Mouse (Mus musculus) erythroblast, adult 5-6 weeks (primary cell): ENCODE measurements around the gene Maip1. TPM values are rescaled to one million over a fixed set of nuclear protein-coding genes. Genes with fewer than 3 reads are reported as not detected.

ENCODE experiments used
- ATAC-seq: replicated peaks from 2 replicates; pipeline ENCODE4 v1.8.0; 2016; ENCODE audit warnings: moderate number of reproducible peaks, mild to moderate bottlenecking, moderate TSS enrichment, inconsistent platforms; ENCODE audit not compliant: poor library complexity, low FRiP score, severe bottlenecking
- total RNA-seq, 2 experiments: library from RNA; stranded (forward) in 1 of 2; stranded (reverse) in 1 of 2; fragments of 150-400 nt in 1 of 2; fragments of 200-764, 138-1000 nt in 1 of 2; gene quantifications; 2 replicates each; pipeline versions ENCODE4 v1.2.3 to v1.2.4; 2015 to 2017; ENCODE audit warnings: low replicate concordance in 2 of 2

The Maip1 gene
- 1.3 and 2.7 TPM in 2 replicates for total RNA-seq (2015; ENCODE audit: low replicate concordance)
- 2.1 and 3.0 TPM in 2 replicates for total RNA-seq (2017; ENCODE audit: low replicate concordance)

GRCm38 (mm10) chr1:57406187-57407151 is at the start of gene Maip1, which contains the start of gene Tyw5:
Maip1 (plus strand) TSS chr1:57406328.
Tyw5 (minus strand) TSS chr1:57407101.
- ATAC-seq, result peak; percentile 89

GRCm38 (mm10) chr1:57358546-57358945 is 47.6 kb upstream of the Maip1 start:
- ATAC-seq, result no peak

GRCm38 (mm10) chr1:57367446-57367845 is 38.7 kb upstream of the Maip1 start:
- ATAC-seq, result no peak

DNA sequence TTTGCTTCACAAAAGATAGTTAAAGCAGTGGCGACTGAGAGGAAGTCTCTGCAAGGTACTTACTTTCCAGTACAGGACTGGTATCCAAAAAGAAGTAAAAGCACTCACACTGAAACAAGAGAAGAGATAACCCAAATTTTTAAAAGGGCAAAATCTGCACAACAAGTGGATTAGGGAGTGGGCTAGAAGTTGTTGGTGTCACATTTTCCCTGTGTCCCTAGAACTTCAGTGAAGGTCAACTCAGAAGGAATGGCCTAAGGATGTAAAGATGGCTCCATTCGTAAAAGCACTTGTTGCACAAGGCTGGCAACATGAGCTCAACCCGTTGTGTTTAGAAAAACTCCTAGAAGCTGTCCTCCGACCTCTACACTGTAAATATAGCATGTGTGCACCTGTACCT is 37.0 kb upstream of the Maip1 start:
- ATAC-seq, result no peak

- no peak for ATAC-seq
These were observed 35.7 kb upstream of the Maip1 start for GRCm38 (mm10) chr1:57370451-57370850.

GRCm38 (mm10) chr1:57375276-57375675 is 30.9 kb upstream of the Maip1 start:
- no peak for ATAC-seq

GRCm38 (mm10) chr1:57376806-57377205 is 29.3 kb upstream of the Maip1 start:
- ATAC-seq, result no peak

DNA sequence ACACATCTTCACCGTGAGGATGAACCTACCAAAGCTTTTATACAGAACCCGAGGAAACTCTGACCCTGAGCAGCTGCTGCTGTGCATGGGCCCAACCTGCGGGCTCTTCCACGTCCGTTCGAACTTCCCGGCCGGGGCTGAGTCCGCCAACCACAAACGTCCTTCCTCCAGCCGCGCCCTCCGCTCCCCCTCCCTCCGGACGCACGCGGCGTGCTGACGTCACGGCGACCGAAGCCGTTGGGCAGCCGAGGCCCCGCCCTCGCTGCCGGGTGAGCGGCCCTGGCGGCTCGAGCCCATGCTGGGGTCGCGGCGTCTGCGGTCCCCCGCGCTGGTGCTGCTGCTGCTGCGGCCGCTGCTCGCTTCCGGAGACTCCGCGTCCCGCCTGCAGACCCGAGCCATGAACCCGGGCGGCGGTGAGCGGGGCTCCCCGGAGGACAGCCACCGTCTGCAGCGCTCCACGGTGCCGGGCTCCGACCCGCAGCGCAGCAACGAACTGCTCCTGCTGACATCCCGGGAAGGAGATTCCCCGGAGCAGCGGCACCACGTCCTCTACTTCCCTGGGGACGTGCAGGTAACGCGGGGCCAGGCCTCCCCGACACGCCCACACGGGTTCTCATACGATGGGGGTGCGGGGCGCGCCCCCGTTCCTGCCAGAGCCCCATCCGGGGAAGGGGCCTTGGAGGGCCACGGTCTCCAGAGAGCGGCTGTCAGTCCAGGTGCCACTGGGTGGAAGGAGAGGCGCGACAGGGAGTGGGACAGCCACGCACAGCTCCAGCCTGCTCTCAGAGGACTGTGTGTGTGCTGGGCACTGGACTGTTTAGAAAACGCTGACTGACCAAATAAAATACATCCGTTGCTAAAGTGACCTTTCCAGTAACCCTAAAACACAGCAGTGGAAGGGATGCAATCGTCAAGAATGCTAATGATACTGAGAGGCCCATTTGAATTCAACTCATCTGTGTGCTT is 28.5 kb upstream of the Maip1 start, which contains the start of gene 1700066M21Rik:
1700066M21Rik (plus strand) TSS at position 245 of the 966 bp plus-strand sequence.
- peak; percentile 99 for ATAC-seq

DNA sequence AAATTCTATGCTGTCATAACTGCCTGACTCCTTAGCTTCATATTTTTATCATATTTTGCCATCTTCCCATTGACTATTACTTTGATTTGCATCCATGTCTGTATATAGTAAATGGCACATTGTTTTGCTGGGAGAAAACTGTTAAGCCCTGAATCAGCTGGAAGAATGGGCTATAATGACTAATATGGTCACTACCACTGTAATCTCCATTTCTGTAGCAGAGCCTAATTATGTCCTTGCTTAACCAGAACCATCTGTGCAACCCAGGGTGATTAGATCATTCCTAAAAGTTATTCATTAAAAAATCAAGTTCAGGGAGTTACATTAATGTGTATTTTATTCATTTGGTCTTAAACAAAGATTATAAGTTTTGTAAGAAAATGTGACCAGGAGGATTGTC is 19.6 kb upstream of the Maip1 start:
- ATAC-seq, result no peak

GRCm38 (mm10) chr1:57387876-57388275 is 18.3 kb upstream of the Maip1 start:
- no peak for ATAC-seq

DNA sequence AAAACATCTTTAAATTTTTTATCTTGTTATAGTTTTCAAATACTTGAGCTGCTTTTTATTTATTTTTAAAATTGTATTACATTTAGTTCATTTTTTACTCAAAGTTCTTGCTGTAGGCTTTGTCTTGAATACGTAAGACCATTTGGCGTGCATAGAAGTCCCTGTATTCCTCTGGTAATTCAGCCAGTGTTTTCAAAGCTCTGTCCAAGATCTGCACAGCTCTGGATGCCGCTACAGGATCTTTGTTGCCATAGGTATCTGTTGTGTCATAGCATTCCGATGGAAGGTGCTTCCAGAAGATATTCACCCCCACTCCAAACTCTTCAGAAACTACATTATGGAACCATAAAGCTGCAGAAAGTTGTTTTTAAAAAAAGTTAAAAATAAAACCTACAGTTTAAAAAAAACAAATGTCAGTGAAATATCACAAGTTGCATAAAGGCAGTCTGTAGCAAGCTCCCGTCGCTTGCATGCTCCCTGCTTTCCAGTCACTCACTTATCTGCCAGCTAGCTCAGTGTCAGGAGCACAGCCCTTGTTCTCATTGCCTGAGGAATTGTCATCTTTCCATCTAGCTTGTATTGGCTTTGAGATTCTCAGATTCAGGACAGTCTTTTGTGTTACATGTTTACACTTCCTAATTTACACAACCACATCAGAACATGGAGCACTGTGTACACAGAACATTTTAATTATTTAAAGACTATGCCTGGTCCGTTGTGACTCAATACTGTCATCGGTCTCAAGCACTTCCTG is 17.5 kb upstream of the Maip1 start:
- no peak for ATAC-seq

GRCm38 (mm10) chr1:57390993-57391790 is 14.9 kb upstream of the Maip1 start:
- ATAC-seq, result no peak

DNA sequence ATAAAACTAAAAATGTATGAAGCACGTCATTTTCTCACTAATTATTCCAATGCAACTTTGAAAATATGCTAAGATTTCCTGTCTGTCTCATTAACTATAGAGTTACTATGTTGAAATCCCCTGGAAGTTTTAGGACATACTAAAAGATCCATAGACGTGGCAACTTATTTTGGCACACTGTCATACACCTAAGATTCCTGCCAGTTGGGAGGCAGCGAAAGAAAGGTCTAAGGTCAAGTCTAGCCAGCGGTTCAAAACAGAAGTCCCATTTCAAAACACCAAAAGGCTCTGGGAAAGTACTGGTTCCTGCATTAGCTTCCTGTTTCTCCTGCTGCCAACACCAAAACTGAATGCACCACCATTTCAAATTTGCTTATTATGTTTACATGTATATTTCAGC is 13.7 kb upstream of the Maip1 start:
- ATAC-seq, result no peak

DNA sequence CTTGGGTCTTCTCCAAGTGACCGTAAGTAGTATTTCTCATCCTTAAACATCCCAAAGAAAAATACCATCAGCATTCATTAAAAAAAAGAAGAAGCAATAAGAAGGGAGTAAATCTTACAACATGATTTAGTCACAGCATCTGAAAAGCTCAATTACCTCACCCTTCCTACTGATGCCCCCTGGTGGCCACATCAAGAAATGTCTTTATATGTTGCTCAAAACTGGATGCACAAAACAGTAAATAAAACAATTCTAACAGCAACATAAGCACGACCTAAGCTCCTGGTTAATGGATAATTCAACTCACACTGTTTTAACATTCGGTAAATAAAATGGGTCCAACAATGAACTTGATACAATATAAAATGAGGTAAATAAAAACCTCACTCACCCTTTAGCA is 12.1 kb upstream of the Maip1 start:
- peak; percentile 74 for ATAC-seq

DNA sequence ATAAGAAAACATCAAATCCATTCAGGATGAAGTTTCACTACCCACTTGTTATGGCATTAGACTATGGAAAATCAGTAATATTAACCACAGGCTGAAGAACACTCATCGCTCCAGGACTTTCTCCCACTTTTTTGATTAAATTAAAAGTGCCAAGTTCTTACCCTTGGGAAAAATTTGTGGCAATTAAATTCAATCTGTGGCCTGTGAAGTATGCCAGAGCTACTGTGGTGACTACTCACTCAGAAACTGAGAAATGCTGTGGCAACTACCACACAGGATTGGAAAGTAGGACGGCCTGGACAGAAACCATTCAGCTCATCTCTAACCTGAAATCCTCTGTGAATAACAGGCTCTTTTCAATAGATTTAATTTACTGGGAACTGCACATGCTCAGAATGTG is 5.8 kb upstream of the Maip1 start:
- no peak for ATAC-seq

DNA sequence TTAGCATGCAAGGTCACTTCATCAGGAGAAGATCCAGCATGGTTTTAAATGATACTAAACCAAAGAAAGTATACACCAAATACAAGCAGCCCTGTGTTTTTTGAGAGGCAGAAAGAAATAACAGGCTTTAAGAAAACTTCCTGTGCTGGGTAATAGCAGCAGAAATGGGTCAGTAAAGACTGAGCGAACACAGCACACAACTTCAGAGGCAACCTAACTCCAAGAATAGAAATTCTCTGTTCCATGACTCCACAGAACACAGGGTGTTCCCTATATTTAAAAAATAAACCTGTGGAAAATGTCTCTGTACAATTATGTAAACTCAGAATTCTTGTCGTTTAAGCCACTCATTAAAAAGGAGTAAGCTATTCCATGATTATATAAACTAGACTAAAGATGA is 5.3 kb upstream of the Maip1 start:
- no peak for ATAC-seq

GRCm38 (mm10) chr1:57402116-57402515 is 4.0 kb upstream of the Maip1 start:
- no peak for ATAC-seq

GRCm38 (mm10) chr1:57408994-57409393 is 2.9 kb downstream of the Maip1 start:
- no peak for ATAC-seq

DNA sequence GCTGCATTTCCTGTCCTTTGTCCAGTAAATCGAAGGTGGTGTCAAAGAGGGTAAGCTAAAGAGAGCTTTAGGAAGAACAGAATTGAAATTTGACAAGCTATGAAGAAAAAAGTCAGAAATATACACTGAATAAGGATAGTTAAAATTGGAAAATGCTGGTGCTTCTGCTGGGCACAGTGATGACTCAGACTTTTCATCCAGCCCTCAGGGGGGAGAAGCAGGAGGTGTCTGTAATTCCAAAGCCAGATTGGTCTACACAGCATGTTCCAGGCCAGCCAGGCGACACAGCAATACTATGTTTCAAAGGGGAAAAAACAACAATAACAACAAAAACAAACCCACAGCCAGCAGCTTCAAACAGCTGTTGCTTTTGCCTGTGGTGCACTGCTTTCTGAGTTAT is 7.3 kb downstream of the Maip1 start:
- ATAC-seq, result no peak
